12 mouse cellular contexts compared by ENCODE assay signal in the genomic region with DNA sequence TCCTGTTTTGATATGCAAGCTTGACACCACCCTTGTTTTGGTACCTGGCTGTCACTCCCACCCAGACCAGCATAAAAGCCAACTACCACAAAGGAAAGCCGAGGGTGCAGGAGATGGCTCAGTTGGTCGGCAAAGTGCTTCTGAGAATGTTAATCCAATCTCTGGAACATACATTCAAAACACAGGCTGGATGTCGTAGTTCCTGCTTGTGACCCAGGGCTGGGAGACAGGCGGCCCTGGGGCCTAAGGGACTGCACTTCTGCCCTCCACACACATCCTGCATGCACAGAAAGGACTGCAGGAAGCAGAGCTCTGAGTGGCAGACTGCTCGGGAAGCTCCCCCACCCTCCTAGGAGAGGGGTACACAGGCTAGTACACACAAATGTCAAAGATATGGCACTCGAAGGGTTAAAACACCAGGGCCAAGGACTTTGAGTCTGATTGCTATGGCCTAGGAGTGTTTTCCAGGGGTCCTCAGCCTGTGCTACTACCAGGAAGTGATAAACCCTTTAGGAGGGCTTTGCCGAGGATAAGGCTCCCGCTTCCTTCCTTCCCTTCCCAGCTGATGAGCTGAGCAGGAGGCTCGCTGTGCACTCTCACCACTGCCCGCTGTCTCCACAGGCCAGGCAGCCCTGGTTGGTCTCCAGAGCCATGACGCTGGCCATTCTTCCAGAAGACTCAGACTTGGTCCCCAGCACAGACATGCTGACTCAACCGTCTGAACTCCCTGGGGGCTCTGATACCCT. TPM values are rescaled to one million over a fixed set of nuclear protein-coding genes. Genes with fewer than 3 reads are reported as not detected.
DNase-seq lines count a peak whose midpoint lies in the region; ATAC-seq lines count a peak whose summit lies in the region.
"Had no signal": no experiment of that assay in that cellular context is flagged by ENCODE, and none has a peak within 500 bp of the region (broad histone marks: within the 10 kb centered on the region; RNA-seq: fewer than 3 reads in every experiment).

No protein-coding gene starts in this region.

- no peak overlapping the region for H3K9ac ChIP-seq in kidney, embryonic 16.5 days (replicated peaks; ENCODE audit: low read length)
- H3K9ac ChIP-seq: forebrain, embryonic 12.5 days; midbrain, embryonic 13.5 days; stomach, embryonic 15.5 days had no signal

- no peaks in the 10 kb centered on the region for H3K36me3 ChIP-seq in kidney, embryonic 16.5 days (ENCODE audit: insufficient read depth, low read length)
- H3K36me3 ChIP-seq: forebrain, embryonic 12.5 days; midbrain, embryonic 13.5 days; stomach, embryonic 15.5 days had no signal

- 54% methylated on average over 12 of the region's 12 CpGs for WGBS in kidney, embryonic 16.5 days

- DNase-seq in kidney, adult 9 months, result no peak
- peak; percentile 21 to 23 for DNase-seq in B cell, adult 2 months
- DNase-seq in induced T-regulatory cell, adult 2 months (ENCODE audit: low read depth), result peak; percentile 53
- no peak for DNase-seq in right cerebral cortex, postnatal 25 days
- DNase-seq in layer of hippocampus, adult 11-12 months (ENCODE audit: low spot score), result no peak
- DNase-seq: cerebellum, postnatal 36 days had no signal

- H3K4me2 ChIP-seq in kidney, embryonic 16.5 days (replicated peaks; ENCODE audit: low read depth, low read length), result no peak overlapping the region
- H3K4me2 ChIP-seq: forebrain, embryonic 12.5 days; midbrain, embryonic 13.5 days; stomach, embryonic 15.5 days had no signal

- ATAC-seq in kidney, embryonic 16.5 days (ENCODE audit: low FRiP score, low TSS enrichment), result 0 out of 2 replicates have a peak, but pooled peaks have one; percentile 40
- peak; percentile 54 for ATAC-seq in CD4-positive, CD25-positive, alpha-beta regulatory T cell, adult 4 months
- no peak for ATAC-seq in megakaryocyte progenitor cell, adult 5-6 weeks (replicated peaks; ENCODE audit: poor library complexity)
- ATAC-seq: midbrain, embryonic 13.5 days had no signal

- no peak overlapping the region for H3K4me3 ChIP-seq in kidney, embryonic 16.5 days (ENCODE audit: low read length)
- H3K4me3 ChIP-seq: forebrain, embryonic 12.5 days; midbrain, embryonic 13.5 days; stomach, embryonic 15.5 days had no signal

- H3K4me1 ChIP-seq in kidney, embryonic 16.5 days (ENCODE audit: insufficient read depth, low read length), result peaks cover 43% of the 10 kb centered on the region

- peak overlapping the region; percentile 51; the same call in 1 of the 2 replicates for H3K27ac ChIP-seq in kidney, embryonic 16.5 days (ENCODE audit: low read length)
- H3K27ac ChIP-seq: forebrain, embryonic 12.5 days; midbrain, embryonic 13.5 days; stomach, embryonic 15.5 days had no signal

- H3K27me3 ChIP-seq in kidney, embryonic 16.5 days (ENCODE audit: insufficient read depth, low read length), result no peaks in the 10 kb centered on the region
- H3K27me3 ChIP-seq: forebrain, embryonic 12.5 days; midbrain, embryonic 13.5 days; stomach, embryonic 15.5 days had no signal

- no peaks in the 10 kb centered on the region for H3K9me3 ChIP-seq in kidney, embryonic 16.5 days (ENCODE audit: low read length)
- H3K9me3 ChIP-seq: forebrain, embryonic 12.5 days; midbrain, embryonic 13.5 days; stomach, embryonic 15.5 days had no signal

RNA-seq across cellular contexts. Expression of a gene that starts 58.0 kb away (rescaled TPM):
- 33.9 and 35.2 TPM in 2 replicates for polyA plus RNA-seq in kidney, embryonic 16.5 days (2015; fragmentation: Nextera tagmentation; extraction: Ambion mirVana)
- polyA plus RNA-seq in CD4-positive, CD25-positive, alpha-beta regulatory T cell, adult 4 months (2017; shearing (Covaris generic)), result 1 to 10 TPM; 3.2 to 7.6 TPM
- 7.2 and 7.5 TPM in 2 replicates for total RNA-seq in megakaryocyte progenitor cell, adult 5-6 weeks (2015)
- total RNA-seq in megakaryocyte progenitor cell, adult 5-6 weeks (2017), result 21.7 and 26.0 TPM in 2 replicates

Comparison
In these comparisons a context has a peak if more than half of its experiments do, and no peak if none do; other contexts are left out.
1. DNase-seq: peak in B cell, adult 2 months (2 of 2) and induced T-regulatory cell, adult 2 months (single experiment); none in kidney, adult 9 months (single experiment), right cerebral cortex, postnatal 25 days (single experiment) and layer of hippocampus, adult 11-12 months (single experiment).